Mouse (Mus musculus): ENCODE results near the gene Akap7.

- TF ChIP-seq CTCF (IDR thresholded peaks at IDR 0.05) (no peak), POLR2A (IDR thresholded peaks at IDR 0.05; ENCODE audit: insufficient read depth, low read depth, low read length) (no peak), EP300 (IDR thresholded peaks at IDR 0.05; ENCODE audit: insufficient read depth, low read depth, low read length) (no peak)
Measured at GRCm38 (mm10) chr10:25280141-25280540, 27.5 kb downstream of the Akap7 start.
